Mouse (Mus musculus): ENCODE data around the gene Brinp1.
"Not testable (repeated sequence)": the region's sequence is repeated elsewhere in the genome, so short reads cannot be mapped to it uniquely, and the experiment has no call there.

Gene Brinp1

DNA sequence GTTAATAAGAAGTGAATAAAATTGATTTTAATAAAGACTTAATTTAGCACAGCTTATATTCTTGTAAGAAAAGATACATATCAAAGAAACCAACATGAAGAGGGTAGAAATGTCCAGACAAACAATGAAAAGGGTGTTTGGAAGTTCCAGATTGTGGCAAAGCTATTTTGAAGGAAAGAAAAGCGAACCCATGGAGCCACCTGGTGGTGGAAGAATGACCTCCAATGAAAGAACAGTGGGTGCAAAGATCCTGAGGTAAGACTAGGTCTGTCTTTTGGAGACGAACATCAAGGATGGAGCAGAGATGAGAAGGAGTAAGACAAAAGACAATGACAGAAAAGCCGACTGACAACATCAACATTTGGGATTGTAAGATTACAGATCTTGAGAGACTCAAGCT lies 108.2 kb downstream of the Brinp1 start:
- DNase-seq (ENCODE audit: low spot score in 2 of 2) = peak in 1 of 2 experiments; percentile 40

- not testable (repeated sequence) for DNase-seq (ENCODE audit: low spot score in 2 of 2)
Observed at GRCm38 (mm10) chr4:68813997-68814396, 140.2 kb downstream of the Brinp1 start.

GRCm38 (mm10) chr4:68806502-68806901 lies 147.7 kb downstream of the Brinp1 start:
- DNase-seq (ENCODE audit: low spot score in 2 of 2) = no peak

- no peak for DNase-seq (ENCODE audit: low spot score in 2 of 2)
Observed at GRCm38 (mm10) chr4:68801923-68802855, 152.0 kb downstream of the Brinp1 start.

DNA sequence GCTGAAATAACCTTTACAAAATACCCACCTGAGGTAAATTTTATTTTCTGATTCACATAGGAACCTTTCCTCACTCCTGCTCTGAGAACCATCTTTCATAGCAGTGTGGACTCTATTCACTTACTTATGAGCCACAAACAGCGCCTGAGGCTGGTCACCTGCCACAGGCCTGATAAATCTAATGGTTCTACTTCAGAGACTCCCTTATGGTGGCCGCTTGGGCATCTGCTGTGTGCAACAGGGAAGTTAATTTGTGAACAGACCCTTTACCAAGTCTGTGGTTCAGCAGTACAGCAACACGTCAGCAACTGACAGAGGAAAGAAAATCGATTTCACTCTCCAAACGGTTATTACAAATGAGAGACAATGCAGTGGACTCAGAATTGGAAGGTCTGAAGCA lies 164.2 kb downstream of the Brinp1 start:
- no peak for DNase-seq (ENCODE audit: low spot score in 2 of 2)

DNA sequence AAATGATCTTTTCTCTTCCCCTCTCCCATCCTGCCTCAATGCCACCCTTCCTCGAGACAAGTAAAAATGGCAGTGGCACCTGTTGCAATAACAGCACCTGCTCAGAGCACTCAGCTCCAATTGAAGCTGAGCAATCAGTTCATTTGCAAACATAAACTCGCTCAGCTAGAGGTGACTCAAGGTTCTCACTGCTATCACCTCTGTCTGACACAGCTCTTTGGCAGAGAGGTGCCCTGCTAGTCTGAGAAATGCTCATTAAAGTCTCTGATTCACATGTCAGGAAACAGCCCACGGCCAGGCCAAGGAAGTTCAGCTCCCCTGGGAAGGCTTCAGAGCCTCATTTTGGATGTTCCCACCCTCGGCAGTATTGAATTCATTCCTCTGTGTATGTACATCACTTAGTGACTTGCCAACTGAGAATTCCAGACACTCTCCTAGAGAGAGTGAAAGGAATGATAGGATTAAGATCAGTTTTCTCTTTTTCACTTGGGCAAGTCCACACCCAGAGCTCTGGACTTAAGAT lies 165.7 kb downstream of the Brinp1 start:
- no peak for DNase-seq (ENCODE audit: low spot score in 2 of 2)

GRCm38 (mm10) chr4:68787642-68788041 lies 166.6 kb downstream of the Brinp1 start:
- DNase-seq (ENCODE audit: low spot score in 2 of 2) = peak in 1 of 2 experiments; percentile 5

GRCm38 (mm10) chr4:68768256-68768655 lies 185.9 kb downstream of the Brinp1 start:
- DNase-seq (ENCODE audit: low spot score in 2 of 2) = peak in 1 of 2 experiments; percentile 14

GRCm38 (mm10) chr4:68767393-68767792 lies 186.8 kb downstream of the Brinp1 start:
- no peak for DNase-seq (ENCODE audit: low spot score in 2 of 2)

DNA sequence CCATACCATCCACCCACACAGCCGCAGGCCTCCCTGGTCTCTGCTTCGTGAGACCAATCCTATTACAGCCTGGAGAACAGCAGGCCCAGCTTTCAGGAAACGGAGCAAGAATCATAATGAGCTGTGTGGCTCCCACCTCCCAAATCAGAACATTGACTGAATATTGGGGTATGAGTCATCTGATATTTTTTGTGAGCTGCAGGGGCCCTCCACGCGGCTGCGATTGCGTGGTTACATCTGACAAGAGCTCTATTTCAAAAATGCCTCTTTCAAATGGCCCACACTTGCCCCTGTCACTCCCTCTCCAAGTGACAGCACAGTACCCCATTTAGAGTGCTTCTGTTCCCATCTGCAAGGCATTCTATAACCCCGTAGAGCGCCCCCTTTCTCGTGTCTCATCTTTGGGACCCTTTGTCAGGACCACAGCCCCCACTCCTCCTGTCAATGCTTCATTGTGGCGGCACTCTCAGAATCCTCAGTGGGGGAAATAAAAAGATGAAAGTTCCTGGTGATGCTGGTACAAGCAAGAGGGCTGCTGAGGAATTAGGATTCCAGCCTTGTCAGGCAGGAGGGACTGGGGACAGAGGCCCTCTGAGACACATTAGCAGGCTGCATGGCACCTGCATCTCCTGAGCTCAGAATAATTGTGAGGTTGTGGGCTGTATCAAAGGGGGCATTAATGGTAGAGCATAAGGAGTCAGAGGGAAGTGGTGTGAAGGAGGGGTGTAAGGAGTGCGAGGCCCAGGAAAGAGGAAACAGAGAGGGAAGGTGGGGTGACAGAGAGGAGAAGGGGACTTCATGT lies 188.2 kb downstream of the Brinp1 start:
- DNase-seq (ENCODE audit: low spot score in 2 of 2) = peak; percentile 5 to 19

GRCm38 (mm10) chr4:68764937-68765336 lies 189.3 kb downstream of the Brinp1 start:
- DNase-seq (ENCODE audit: low spot score in 2 of 2) = no peak

DNA sequence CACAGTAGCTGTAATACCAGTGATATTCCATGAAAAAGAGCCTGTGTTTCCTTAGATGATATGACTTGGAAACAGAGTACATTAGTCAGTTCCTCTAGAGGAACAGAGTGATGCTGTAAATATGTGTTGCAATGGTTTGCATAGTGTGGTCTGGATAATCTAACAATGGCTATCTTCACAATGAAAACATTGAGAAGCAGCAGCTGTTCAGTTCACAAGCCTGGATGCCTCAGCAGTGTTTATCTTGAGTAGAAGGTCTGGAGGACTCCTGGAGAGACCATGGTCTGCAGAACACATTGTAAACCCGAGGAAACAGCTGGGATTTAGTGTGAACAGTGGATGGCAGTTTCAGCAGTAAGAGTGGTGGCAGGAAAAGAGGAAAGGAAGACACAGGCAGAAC lies 233.2 kb downstream of the Brinp1 start:
- no peak for DNase-seq (ENCODE audit: low spot score in 2 of 2)
